Mouse (Mus musculus) small intestine, adult 2 months (tissue): ENCODE measurements around the gene Pde4a. TPM values are rescaled to one million over a fixed set of nuclear protein-coding genes. Genes with fewer than 3 reads are reported as not detected.
"Not testable (repeated sequence)": the region's sequence is repeated elsewhere in the genome, so short reads cannot be mapped to it uniquely, and the experiment has no call there.

Experiments used
- H3K27ac ChIP-seq: fragments of 200-500 bp; 2 replicates; pipeline ENCODE4 v1.5.1; 2012; ENCODE audit warnings: low read depth, low read length, control low read depth, inconsistent platforms; ENCODE audit not compliant: insufficient read depth
- H3K27me3 ChIP-seq: fragments of 200-500 bp; 2 replicates; pipeline ENCODE4 v1.6.1; 2012; ENCODE audit warnings: mild to moderate bottlenecking, moderate library complexity, low read length, inconsistent platforms; ENCODE audit not compliant: control insufficient read depth, insufficient read depth
- H3K36me3 ChIP-seq: fragments of 200-500 bp; 2 replicates; pipeline ENCODE4 v1.6.1; 2012; ENCODE audit warnings: mild to moderate bottlenecking, low read length, control low read depth, inconsistent platforms; ENCODE audit not compliant: control insufficient read depth, insufficient read depth
- H3K4me1 ChIP-seq: fragments of 200-500 bp; 2 replicates; pipeline ENCODE4 v1.6.1; 2012; ENCODE audit warnings: low read length, inconsistent platforms, mixed read lengths; ENCODE audit not compliant: control insufficient read depth, insufficient read depth, insufficient read length
- H3K4me3 ChIP-seq: fragments of 200-500 bp; 2 replicates; pipeline ENCODE4 v1.5.1; 2012; ENCODE audit warnings: low read depth, mild to moderate bottlenecking, control low read depth, inconsistent platforms, low read length, moderate library complexity
- CTCF ChIP-seq: fragments of 200-500 bp; IDR thresholded peaks from 2 replicates; pipeline ENCODE4 v1.5.1; 2012; ENCODE audit warnings: low read depth, mild to moderate bottlenecking, control low read depth, inconsistent platforms, low read length, moderate library complexity, mixed read lengths; ENCODE audit not compliant: insufficient replicate concordance, insufficient read length; ENCODE audit errors: extremely low read depth
- POLR2A ChIP-seq: fragments of 200-500 bp; IDR thresholded peaks from 2 replicates; pipeline ENCODE4 v1.6.1; 2012; ENCODE audit warnings: low read depth, mild to moderate bottlenecking, control low read depth, inconsistent platforms, low read length, moderate library complexity
- WGBS: fragments of 180-500 bp; shearing (Covaris S2); methylation state at CpG from one replicate; pipeline ENCODE4 v1.1.7; 2018; 5-methylcytosine and 5-hydroxymethylcytosine counted together
- polyA plus RNA-seq: library from polyadenylated mRNA; depleted of rRNA; stranded (reverse); fragments of >200 nt; gene quantifications from 2 replicates; pipeline ENCODE4 v1.2.3, GENCODE M21; 2012; rRNA removed

Pde4a gene
- polyA plus RNA-seq, 1 experiment, result 5.1 TPM

- Histone ChIP-seq H3K27ac (no peak overlapping the region), H3K27me3 (peaks cover 29% of the 10 kb centered on the region), H3K4me3 (no peak overlapping the region), H3K4me1 (peaks cover 2% of the 10 kb centered on the region), H3K36me3 (no peaks in the 10 kb centered on the region)
- TF ChIP-seq CTCF (no peak), POLR2A (no peak)
- WGBS, result 44% methylated on average over 17 of the region's 17 CpGs
These were observed 84.4 kb downstream of the Pde4a start for GRCm38 (mm10) chr9:21249629-21250508.

- H3K27me3 ChIP-seq, result peaks cover 23% of the 10 kb centered on the region
- no peaks in the 10 kb centered on the region for H3K36me3 ChIP-seq
- no peak overlapping the region for H3K4me3 ChIP-seq
- H3K4me1 ChIP-seq, result peaks cover 2% of the 10 kb centered on the region
- 53% methylated on average over 2 of the region's 2 CpGs for WGBS
- H3K27ac ChIP-seq, result no peak overlapping the region
- no peak for TF ChIP-seq CTCF
- no peak for TF ChIP-seq POLR2A
These were observed 85.0 kb downstream of the Pde4a start for GRCm38 (mm10) chr9:21250509-21250908.

- Histone ChIP-seq H3K4me1 (peaks cover 2% of the 10 kb centered on the region), H3K27ac (no peak overlapping the region), H3K4me3 (no peak overlapping the region), H3K36me3 (no peaks in the 10 kb centered on the region), H3K27me3 (peaks cover 21% of the 10 kb centered on the region)
- TF ChIP-seq POLR2A (no peak), CTCF (no peak)
- 74% methylated on average over 13 of the region's 13 CpGs for WGBS
These were observed 85.7 kb downstream of the Pde4a start for GRCm38 (mm10) chr9:21251116-21251735.

- Histone ChIP-seq H3K27ac (no peak overlapping the region), H3K4me1 (no peaks in the 10 kb centered on the region; the same call in 1 of the 2 replicates), H3K4me3 (no peak overlapping the region), H3K36me3 (no peaks in the 10 kb centered on the region), H3K27me3 (peaks cover 2% of the 10 kb centered on the region; the same call in 1 of the 2 replicates)
- no peak for TF ChIP-seq CTCF
- TF ChIP-seq POLR2A, result no peak
These were observed 89.2 kb downstream of the Pde4a start for GRCm38 (mm10) chr9:21254690-21255089.

GRCm38 (mm10) chr9:21256349-21256748, 90.8 kb downstream of the Pde4a start:
- not testable (repeated sequence) for H3K4me3 ChIP-seq, H3K4me1 ChIP-seq, H3K27ac ChIP-seq, H3K27me3 ChIP-seq, H3K36me3 ChIP-seq
- 57% methylated on average over 4 of the region's 4 CpGs for WGBS

GRCm38 (mm10) chr9:21260491-21261040, 95.1 kb downstream of the Pde4a start:
- no peak overlapping the region for H3K27ac ChIP-seq
- TF ChIP-seq CTCF, result no peak
- TF ChIP-seq POLR2A, result no peak
- no peaks in the 10 kb centered on the region for H3K36me3 ChIP-seq
- H3K27me3 ChIP-seq, result no peaks in the 10 kb centered on the region
- WGBS, result 86% methylated on average over 6 of the region's 6 CpGs
- no peak overlapping the region for H3K4me3 ChIP-seq
- H3K4me1 ChIP-seq, result peaks cover 16% of the 10 kb centered on the region; the same call in 1 of the 2 replicates

GRCm38 (mm10) chr9:21261831-21262230, 96.3 kb downstream of the Pde4a start:
- 24% methylated on average over 2 of the region's 2 CpGs for WGBS
- TF ChIP-seq POLR2A (no peak), CTCF (no peak)
- H3K36me3 ChIP-seq, result peaks cover 3% of the 10 kb centered on the region
- H3K4me1 ChIP-seq, result peaks cover 21% of the 10 kb centered on the region; the same call in 1 of the 2 replicates
- peak overlapping the region; percentile 48 for H3K27ac ChIP-seq
- no peak overlapping the region for H3K4me3 ChIP-seq
- no peaks in the 10 kb centered on the region for H3K27me3 ChIP-seq

Other genes starting within 250 kb of the Pde4a start
- gene Dnmt1, start 205.8 kb upstream of the Pde4a start, polyA plus RNA-seq, result 10.4 and 21.7 TPM in 2 replicates
- 2.5 and 2.9 TPM in 2 replicates for gene S1pr2, start 188.9 kb upstream of the Pde4a start, polyA plus RNA-seq
- 81.8 and 143 TPM in 2 replicates for gene Mrpl4, start 163.0 kb upstream of the Pde4a start, polyA plus RNA-seq
- gene Icam1, start 149.7 kb upstream of the Pde4a start, polyA plus RNA-seq, result 6.8 and 9.4 TPM in 2 replicates
- 0.32 and 0.37 TPM in 2 replicates for gene Icam4, start 136.3 kb upstream of the Pde4a start, polyA plus RNA-seq
- 0.11 TPM in 2 replicates for gene Icam5, start 133.6 kb upstream of the Pde4a start, polyA plus RNA-seq
- 0.80 TPM in 1 of 2 replicates, not detected in the other for gene Zglp1, start 98.6 kb upstream of the Pde4a start, polyA plus RNA-seq
- gene Gm49373, start 92.6 kb upstream of the Pde4a start, polyA plus RNA-seq, result 0.09 and 0.16 TPM in 2 replicates
- 37.0 and 60.8 TPM in 2 replicates for gene Fdx1l, start 92.1 kb upstream of the Pde4a start, polyA plus RNA-seq
- 6.2 and 21.8 TPM in 2 replicates for gene Gm38431, start 73.7 kb upstream of the Pde4a start, polyA plus RNA-seq
- 34.2 and 90.8 TPM in 2 replicates for gene Raver1, start 73.7 kb upstream of the Pde4a start, polyA plus RNA-seq
- 16.3 and 31.2 TPM in 2 replicates for gene Tyk2, start 34.5 kb upstream of the Pde4a start, polyA plus RNA-seq
- gene Cdc37, start 15.7 kb upstream of the Pde4a start, polyA plus RNA-seq, result 14.4 and 24.9 TPM in 2 replicates
- 56.6 and 103 TPM in 2 replicates for gene Keap1, start 73.6 kb downstream of the Pde4a start, polyA plus RNA-seq
- gene S1pr5, start 82.7 kb downstream of the Pde4a start, polyA plus RNA-seq, result 0.08 and 0.18 TPM in 2 replicates
- 70.1 and 144 TPM in 2 replicates for gene Atg4d, start 99.6 kb downstream of the Pde4a start, polyA plus RNA-seq
- gene Kri1, start 122.3 kb downstream of the Pde4a start, polyA plus RNA-seq, result 9.1 and 9.6 TPM in 2 replicates
- 11.0 and 27.1 TPM in 2 replicates for gene Cdkn2d, start 125.7 kb downstream of the Pde4a start, polyA plus RNA-seq
- gene Ap1m2, start 146.6 kb downstream of the Pde4a start, polyA plus RNA-seq, result 36.4 and 69.5 TPM in 2 replicates
- gene Slc44a2, start 155.0 kb downstream of the Pde4a start, polyA plus RNA-seq, result 11.9 and 12.7 TPM in 2 replicates
- gene Ilf3, start 202.2 kb downstream of the Pde4a start, polyA plus RNA-seq, result 18.8 and 30.7 TPM in 2 replicates
- 30.1 and 32.8 TPM in 2 replicates for gene Qtrt1, start 246.1 kb downstream of the Pde4a start, polyA plus RNA-seq